Mouse (Mus musculus) thymus, postnatal 14 days (tissue): ENCODE results near the gene Rplp2.
A peak's percentile ranks its signal among the peaks of the same experiment; 100 is the strongest.

Experiments
- DNase-seq: peaks from one replicate; pipeline ENCODE4 v3.0.0; 2021

Gene Rplp2

DNA sequence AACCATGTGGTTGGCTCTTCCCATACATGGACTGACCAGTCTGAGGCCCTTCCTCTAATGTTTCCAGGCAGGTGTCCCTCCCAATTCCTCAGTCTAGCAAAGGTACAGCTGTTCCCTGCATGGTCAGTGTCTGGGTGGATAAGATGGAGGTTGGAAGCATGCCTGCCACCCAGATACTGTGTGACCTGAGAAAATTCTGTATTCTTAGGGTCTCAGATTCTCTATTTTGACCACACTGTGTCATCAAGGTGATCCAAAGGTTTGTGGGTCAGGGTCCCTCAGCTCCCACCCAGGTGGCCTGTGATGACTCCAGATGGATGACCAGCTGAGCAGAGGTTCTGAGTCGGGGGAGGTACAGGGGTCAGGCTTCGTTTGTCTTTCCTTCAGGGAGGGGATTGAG lies 38.0 kb downstream of the Rplp2 start:
- DNase-seq = no peak

DNA sequence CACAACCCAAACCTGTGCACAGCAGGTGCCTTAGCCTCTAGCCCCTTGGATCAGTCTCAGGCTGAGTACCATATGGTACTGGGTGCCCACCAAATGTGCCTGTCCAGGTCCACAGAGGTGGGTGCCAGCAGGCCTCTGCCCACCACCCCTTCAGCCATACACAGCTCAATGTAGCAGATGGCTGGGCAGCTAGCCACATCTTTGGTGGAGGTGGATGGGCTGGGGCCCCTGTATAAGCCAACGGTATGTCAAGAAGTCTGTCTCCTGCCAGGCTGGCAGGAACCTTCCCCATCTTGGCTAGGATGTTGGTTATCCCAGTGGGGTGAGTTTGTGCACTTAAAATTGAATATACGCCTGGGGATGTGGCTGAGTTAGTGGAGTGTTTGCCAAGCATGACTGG lies 38.4 kb downstream of the Rplp2 start:
- DNase-seq = no peak

DNA sequence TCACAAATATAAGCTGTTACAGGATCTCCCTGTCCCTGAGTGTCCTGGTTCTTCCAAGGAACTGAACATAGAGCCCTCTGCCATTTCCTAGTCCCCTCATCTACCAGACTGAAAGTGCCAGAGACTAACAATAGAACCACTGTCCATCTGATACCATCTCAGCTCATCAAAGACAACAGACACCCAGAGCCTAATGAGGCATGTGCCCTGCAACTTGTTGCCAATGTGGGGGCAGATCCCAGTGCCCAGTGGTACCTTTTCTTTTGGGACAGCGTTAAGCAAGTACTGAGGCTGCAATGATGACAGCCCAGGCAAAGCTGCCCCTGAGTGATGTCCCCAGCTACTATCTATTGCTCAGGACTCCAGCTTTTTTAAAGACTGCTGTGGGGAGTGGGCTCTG lies 39.1 kb downstream of the Rplp2 start:
- no peak for DNase-seq

DNA sequence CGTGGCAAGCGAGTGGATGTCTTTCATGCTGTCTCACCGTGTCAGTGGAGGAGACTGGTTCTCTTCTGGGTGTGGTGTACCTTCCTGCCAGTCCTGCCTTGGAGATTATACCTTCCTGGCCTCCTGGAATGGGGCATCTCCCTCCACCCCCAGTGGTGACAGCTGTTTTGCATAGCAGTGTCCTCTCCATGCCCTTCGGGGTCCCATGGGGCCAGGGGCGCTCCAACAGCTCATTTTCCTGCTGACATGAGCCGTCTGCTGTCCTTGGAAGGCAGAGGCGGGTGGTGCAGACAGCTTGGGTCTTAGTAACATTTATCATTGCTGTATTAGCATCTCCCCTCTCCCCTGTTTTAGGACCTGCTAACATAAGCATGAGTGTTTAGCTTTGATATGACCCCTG lies 40.0 kb downstream of the Rplp2 start:
- DNase-seq = no peak

DNA sequence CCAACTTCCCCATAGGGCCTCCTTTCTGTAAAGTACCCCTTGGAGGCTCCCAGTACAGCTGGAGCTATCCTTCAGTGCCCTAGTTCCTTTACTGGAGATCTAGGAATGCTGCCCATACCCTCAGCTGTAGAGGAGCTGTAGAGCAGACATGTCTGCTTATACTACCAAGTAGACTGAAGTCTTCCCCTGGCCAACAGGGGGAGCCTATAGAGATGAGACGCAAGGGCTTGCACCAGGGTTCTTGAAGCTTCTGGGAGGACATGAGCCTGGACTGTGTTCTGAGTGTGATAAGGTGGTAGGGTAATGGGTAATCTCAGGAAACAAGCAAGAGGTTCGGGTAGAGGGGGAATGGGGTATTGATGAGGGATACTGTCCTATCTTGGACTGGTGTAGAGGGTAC lies 44.0 kb downstream of the Rplp2 start:
- DNase-seq = peak; percentile 40

DNA sequence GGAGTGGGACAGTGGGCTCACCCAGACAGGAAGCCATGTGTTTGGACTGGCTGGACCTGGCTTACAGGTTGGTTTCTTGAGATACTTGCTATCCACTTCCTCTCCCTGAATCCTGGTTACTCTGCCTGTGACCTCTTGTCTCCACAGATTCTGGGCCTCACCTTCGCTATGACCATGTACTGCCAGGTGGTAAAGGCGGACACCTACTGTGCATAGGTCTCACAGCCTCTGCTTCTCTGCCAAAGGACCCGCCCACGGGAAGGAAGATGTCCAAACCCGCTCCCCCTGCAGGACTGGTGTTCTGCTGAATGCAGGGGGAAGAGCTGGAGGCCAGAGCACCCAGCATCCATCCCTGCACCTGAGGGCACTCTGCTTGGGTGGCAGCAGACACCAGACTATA lies 45.6 kb downstream of the Rplp2 start:
- no peak for DNase-seq

DNA sequence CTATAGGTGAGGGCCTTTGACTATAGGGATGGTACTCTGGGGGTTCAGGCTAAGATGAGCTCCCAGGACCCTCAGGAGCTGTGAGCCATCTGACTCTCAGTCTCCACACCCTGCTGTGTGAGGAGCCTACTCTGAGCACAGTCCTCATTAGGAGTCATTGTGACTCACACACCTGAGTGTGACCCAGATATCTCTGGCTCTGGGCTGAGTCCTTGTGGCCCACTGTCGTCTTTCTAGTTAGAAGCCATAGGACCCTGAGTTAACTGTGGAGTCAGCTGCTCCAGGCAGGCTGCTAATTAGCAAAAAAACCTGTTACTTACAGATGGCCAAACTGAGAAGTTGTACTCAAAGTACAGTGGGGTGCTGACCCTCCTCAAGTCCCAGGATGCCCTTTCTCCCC lies 46.6 kb downstream of the Rplp2 start:
- no peak for DNase-seq

DNA sequence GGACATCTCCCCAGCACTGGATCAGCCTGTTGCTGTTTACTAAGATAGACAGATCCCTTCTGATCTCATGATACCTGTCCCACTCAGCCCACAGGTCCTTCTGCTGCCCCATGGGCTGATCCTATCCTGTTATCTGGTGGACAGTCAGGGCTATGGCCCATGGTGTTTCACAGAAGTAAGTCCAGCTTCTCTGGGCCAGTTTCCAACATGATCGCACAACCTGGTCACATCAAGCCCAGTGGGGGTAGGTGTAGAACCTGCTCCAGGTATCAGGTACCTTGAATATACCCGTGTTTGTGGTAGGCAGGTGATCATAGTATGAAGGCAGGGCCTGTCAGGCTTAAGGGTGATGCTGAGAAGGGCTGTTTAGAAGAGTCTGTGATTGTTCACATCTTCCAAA lies 48.2 kb downstream of the Rplp2 start:
- no peak for DNase-seq

DNA sequence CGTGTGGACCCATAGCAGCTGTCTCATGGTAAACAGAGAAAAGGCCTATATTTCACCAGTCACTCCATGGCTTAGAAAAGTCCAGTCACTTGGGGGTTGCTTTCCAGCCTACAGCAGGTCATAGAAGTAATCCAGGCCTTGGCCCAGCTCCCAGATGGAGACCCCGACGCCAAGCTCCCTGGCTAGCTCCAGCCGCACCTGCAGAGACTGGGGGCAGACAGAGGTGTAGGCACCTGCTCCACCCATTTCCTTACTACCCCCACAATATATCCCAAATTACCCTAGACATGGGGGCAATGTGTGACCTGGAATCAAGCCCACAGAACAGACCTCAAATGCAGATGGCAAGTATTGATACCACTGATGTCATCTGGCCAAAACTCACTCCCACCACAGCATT lies 48.8 kb downstream of the Rplp2 start:
- no peak for DNase-seq

DNA sequence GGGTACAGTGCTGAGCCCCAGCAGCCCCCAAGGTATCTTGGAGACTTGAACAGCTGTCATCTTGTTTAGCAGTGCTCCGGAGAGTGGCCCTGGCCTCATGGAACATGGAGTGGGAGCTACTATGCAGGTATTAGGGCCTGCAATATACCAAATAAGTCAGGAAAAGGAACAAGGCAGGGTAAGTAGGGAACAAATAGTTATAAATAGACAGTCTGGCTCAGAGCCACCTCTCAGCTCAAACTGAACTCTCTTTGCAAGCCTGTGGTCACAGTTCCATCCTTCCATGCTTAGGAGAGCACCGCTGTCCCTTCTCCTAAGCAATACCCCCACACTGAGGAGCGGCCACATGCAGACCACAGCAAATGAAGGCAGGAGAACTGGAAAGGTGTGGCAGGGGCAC lies 50.4 kb downstream of the Rplp2 start:
- DNase-seq = no peak
